Mouse (Mus musculus) spleen, adult 2 months (tissue): ENCODE results near the gene Lrrc3.
"Not testable (repeated sequence)": the region's sequence is repeated elsewhere in the genome, so short reads cannot be mapped to it uniquely, and the experiment has no call there.

Experiments used
- CTCF ChIP-seq: fragments of 200-500 bp; IDR thresholded peaks from 2 replicates; pipeline ENCODE4 v1.5.1; 2011; ENCODE audit warnings: mild to moderate bottlenecking, inconsistent platforms; ENCODE audit not compliant: insufficient read depth, insufficient read length, insufficient replicate concordance; ENCODE audit errors: extremely low read depth
- POLR2A ChIP-seq: fragments of 200-500 bp; IDR thresholded peaks from 2 replicates; pipeline ENCODE4 v1.6.1; 2011; ENCODE audit warnings: low read depth, low read length, inconsistent platforms

GRCm38 (mm10) chr10:77950468-77950867 lies 48.1 kb upstream of the Lrrc3 start:
- not testable (repeated sequence) for TF ChIP-seq POLR2A, CTCF
